Mouse (Mus musculus): ENCODE results near the gene Tst. TPM values are rescaled to one million over a fixed set of nuclear protein-coding genes. Genes with fewer than 3 reads are reported as not detected.

Gene Tst
- polyA plus RNA-seq, 1 experiment from 2014 or later = 153 TPM

- 87% methylated on average over 5 of the region's 5 CpGs for WGBS
- Histone ChIP-seq H3K27me3 (ENCODE audit: control insufficient read depth, insufficient read depth, low read length) (no peaks in the 10 kb centered on the region), H3K4me1 (replicated peaks; ENCODE audit: control insufficient read depth, insufficient read depth) (no peaks in the 10 kb centered on the region), H3K4me2 (replicated peaks; ENCODE audit: low read depth) (no peak overlapping the region), H3K36me3 (ENCODE audit: control insufficient read depth, insufficient read depth, low read length) (no peaks in the 10 kb centered on the region), H3K9ac (ENCODE audit: low read length) (no peak overlapping the region), H3K27ac (replicated peaks) (no peak overlapping the region), H3K4me3 (ENCODE audit: low read depth, low read length) (no peak overlapping the region), H3K9me3 (ENCODE audit: control insufficient read depth, low read length) (no peaks in the 10 kb centered on the region)
- ATAC-seq (ENCODE audit: low FRiP score, low TSS enrichment) (no peak), DNase-seq (ENCODE audit: low spot score) (no peak)
- TF ChIP-seq CTCF (IDR thresholded peaks at IDR 0.05; ENCODE audit: low read depth) = no peak
Measured at GRCm38 (mm10) chr15:78355548-78355947, 50.2 kb downstream of the Tst start.

GRCm38 (mm10) chr15:78354958-78355357 lies 50.7 kb downstream of the Tst start:
- H3K4me3 ChIP-seq (ENCODE audit: low read depth, low read length) = no peak overlapping the region
- H3K36me3 ChIP-seq (ENCODE audit: control insufficient read depth, insufficient read depth, low read length) = no peaks in the 10 kb centered on the region
- no peak for ATAC-seq (ENCODE audit: low FRiP score, low TSS enrichment)
- H3K4me2 ChIP-seq (replicated peaks; ENCODE audit: low read depth) = no peak overlapping the region
- H3K4me1 ChIP-seq (replicated peaks; ENCODE audit: control insufficient read depth, insufficient read depth) = no peaks in the 10 kb centered on the region
- H3K27ac ChIP-seq (replicated peaks) = no peak overlapping the region
- H3K27me3 ChIP-seq (ENCODE audit: control insufficient read depth, insufficient read depth, low read length) = no peaks in the 10 kb centered on the region
- DNase-seq (ENCODE audit: low spot score) = peak; percentile 55
- 0% methylated on average over 1 of the region's 1 CpGs for WGBS
- no peaks in the 10 kb centered on the region for H3K9me3 ChIP-seq (ENCODE audit: control insufficient read depth, low read length)
- H3K9ac ChIP-seq (ENCODE audit: low read length) = no peak overlapping the region
- TF ChIP-seq CTCF (IDR thresholded peaks at IDR 0.05; ENCODE audit: low read depth) = peak; percentile 83
- TF ChIP-seq EP300 (optimal IDR thresholded peaks at IDR 0.05) = no peak

GRCm38 (mm10) chr15:78351586-78352165 lies 54.0 kb downstream of the Tst start:
- no peaks in the 10 kb centered on the region for H3K36me3 ChIP-seq (ENCODE audit: control insufficient read depth, insufficient read depth, low read length)
- no peak overlapping the region for H3K27ac ChIP-seq (replicated peaks)
- H3K27me3 ChIP-seq (ENCODE audit: control insufficient read depth, insufficient read depth, low read length) = no peaks in the 10 kb centered on the region
- TF ChIP-seq EP300 (optimal IDR thresholded peaks at IDR 0.05) = no peak
- TF ChIP-seq CTCF (IDR thresholded peaks at IDR 0.05; ENCODE audit: low read depth) = no peak
- WGBS = 34% methylated on average over 3 of the region's 3 CpGs
- ATAC-seq (ENCODE audit: low FRiP score, low TSS enrichment) (no peak), DNase-seq (ENCODE audit: low spot score) (no peak)
- no peak overlapping the region for H3K4me2 ChIP-seq (replicated peaks; ENCODE audit: low read depth)
- H3K9ac ChIP-seq (ENCODE audit: low read length) = no peak overlapping the region
- H3K4me1 ChIP-seq (replicated peaks; ENCODE audit: control insufficient read depth, insufficient read depth) = no peaks in the 10 kb centered on the region
- no peak overlapping the region for H3K4me3 ChIP-seq (ENCODE audit: low read depth, low read length)
- no peaks in the 10 kb centered on the region for H3K9me3 ChIP-seq (ENCODE audit: control insufficient read depth, low read length)

Other genes with a start within 250 kb of the Tst start
- 42.2 and 42.5 TPM in 2 replicates for gene Ift27, start 231.8 kb downstream of the Tst start, polyA plus RNA-seq (2015; fragmentation: Nextera tagmentation; extraction: Ambion mirVana)
- 0.11 TPM in 1 of 2 replicates, not detected in the other for gene Pvalb, start 199.5 kb downstream of the Tst start, polyA plus RNA-seq (2015; fragmentation: Nextera tagmentation; extraction: Ambion mirVana)
- 2.7 and 2.9 TPM in 2 replicates for gene Ncf4, start 161.1 kb downstream of the Tst start, polyA plus RNA-seq (2015; fragmentation: Nextera tagmentation; extraction: Ambion mirVana)
- gene Csf2rb2, start 100.2 kb downstream of the Tst start, polyA plus RNA-seq (2015; fragmentation: Nextera tagmentation; extraction: Ambion mirVana) = 0.17 and 0.24 TPM in 2 replicates
- gene Csf2rb, start 80.2 kb downstream of the Tst start, polyA plus RNA-seq (2015; fragmentation: Nextera tagmentation; extraction: Ambion mirVana) = 0.99 and 1.0 TPM in 2 replicates
- gene Tex33, start 10.0 kb downstream of the Tst start, polyA plus RNA-seq (2015; fragmentation: Nextera tagmentation; extraction: Ambion mirVana) = not detected in 2 replicates
- 5.6 and 5.7 TPM in 2 replicates for gene Mpst, start 509 bp upstream of the Tst start, polyA plus RNA-seq (2015; fragmentation: Nextera tagmentation; extraction: Ambion mirVana)
- gene Kctd17, start 22.7 kb upstream of the Tst start, polyA plus RNA-seq (2015; fragmentation: Nextera tagmentation; extraction: Ambion mirVana) = 25.9 and 26.2 TPM in 2 replicates
- 0.48 and 0.50 TPM in 2 replicates for gene Tmprss6, start 62.7 kb upstream of the Tst start, polyA plus RNA-seq (2015; fragmentation: Nextera tagmentation; extraction: Ambion mirVana)
- gene Il2rb, start 89.4 kb upstream of the Tst start, polyA plus RNA-seq (2015; fragmentation: Nextera tagmentation; extraction: Ambion mirVana) = 0.24 and 0.30 TPM in 2 replicates
- 20.2 and 24.6 TPM in 2 replicates for gene C1qtnf6, start 125.5 kb upstream of the Tst start, polyA plus RNA-seq (2015; fragmentation: Nextera tagmentation; extraction: Ambion mirVana)
- gene Sstr3, start 138.8 kb upstream of the Tst start, polyA plus RNA-seq (2015; fragmentation: Nextera tagmentation; extraction: Ambion mirVana) = 0.02 and 0.08 TPM in 2 replicates
- 6.4 and 8.0 TPM in 2 replicates for gene Rac2, start 166.9 kb upstream of the Tst start, polyA plus RNA-seq (2015; fragmentation: Nextera tagmentation; extraction: Ambion mirVana)
- 5.2 and 5.8 TPM in 2 replicates for gene Cyth4, start 191.1 kb upstream of the Tst start, polyA plus RNA-seq (2015; fragmentation: Nextera tagmentation; extraction: Ambion mirVana)

All from stomach, postnatal 0 days (tissue).